Mouse (Mus musculus) limb, embryonic 15.5 days (tissue): ENCODE measurements around the gene P2rx4. TPM values are rescaled to one million over a fixed set of nuclear protein-coding genes. Genes with fewer than 3 reads are reported as not detected.
A peak's percentile ranks its signal among the peaks of the same experiment; 100 is the strongest.

ENCODE experiments used
- ATAC-seq: fragments of 200-750 bp; cut with Nextera tagmentation; 2 replicates; pipeline ENCODE4 v1.8.0; 2017; ENCODE audit warnings: low read depth, moderate TSS enrichment; ENCODE audit not compliant: insufficient number of reproducible peaks, low FRiP score, low TSS enrichment
- H3K27ac ChIP-seq: fragments of 300-500 bp; sonication (generic); 2 replicates; pipeline ENCODE4 v1.5.1; 2015; ENCODE audit warnings: moderate library complexity, mild to moderate bottlenecking, inconsistent platforms
- H3K27me3 ChIP-seq: fragments of 300-500 bp; sonication (generic); 2 replicates; pipeline ENCODE4 v1.6.1; 2015; ENCODE audit warnings: inconsistent platforms
- H3K36me3 ChIP-seq: fragments of 300-500 bp; sonication (generic); 2 replicates; pipeline ENCODE4 v1.6.1; 2015; ENCODE audit warnings: inconsistent platforms
- H3K4me1 ChIP-seq: fragments of 300-500 bp; sonication (generic); 2 replicates; pipeline ENCODE4 v1.6.1; 2015; ENCODE audit warnings: inconsistent platforms
- H3K4me2 ChIP-seq: fragments of 300-500 bp; sonication (generic); 2 replicates; pipeline ENCODE4 v1.6.1; 2015; ENCODE audit warnings: mild to moderate bottlenecking, inconsistent platforms
- H3K4me3 ChIP-seq: fragments of 300-500 bp; sonication (generic); 2 replicates; pipeline ENCODE4 v1.5.1; 2015; ENCODE audit warnings: mild to moderate bottlenecking, inconsistent platforms
- H3K9ac ChIP-seq: fragments of 300-500 bp; sonication (generic); 2 replicates; pipeline ENCODE4 v1.6.1; 2015; ENCODE audit warnings: inconsistent platforms
- H3K9me3 ChIP-seq: fragments of 300-500 bp; sonication (generic); 2 replicates; pipeline ENCODE4 v1.6.1; 2016; ENCODE audit warnings: inconsistent platforms
- WGBS: fragments of 180-500 bp; shearing (Covaris S2); methylation state at CpG from one replicate; pipeline ENCODE4 v1.1.7; 2015; 5-methylcytosine and 5-hydroxymethylcytosine counted together
- polyA plus RNA-seq: library from polyadenylated mRNA; unstranded; fragments of >200 nt; fragmentation: Nextera tagmentation; extraction: Ambion mirVana; gene quantifications from 2 replicates; pipeline ENCODE4 v1.2.1, GENCODE M21; 2015

Gene P2rx4
- polyA plus RNA-seq, 1 experiment from 2014 or later, result 27.8 TPM

DNA sequence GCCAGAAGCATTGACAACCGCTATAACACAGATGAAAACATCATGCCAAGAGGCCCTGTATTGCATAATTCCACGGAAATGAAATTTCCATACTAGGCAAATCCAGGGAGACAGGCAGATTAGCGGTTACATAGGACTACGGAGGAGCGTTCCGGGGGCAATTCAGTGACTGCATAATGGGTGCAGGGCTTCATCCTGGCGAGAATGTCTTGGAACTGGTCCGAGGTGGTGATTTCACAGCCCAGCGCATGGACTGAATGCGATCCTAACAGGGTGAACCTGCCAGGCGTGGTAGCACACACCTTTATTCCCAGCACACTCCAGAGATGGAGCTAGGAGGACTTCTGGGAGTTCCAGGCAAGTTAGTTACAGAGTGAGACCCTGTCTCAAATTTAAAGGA, 59.9 kb downstream of the P2rx4 start:
- Histone ChIP-seq H3K27ac (no peak overlapping the region), H3K9ac (no peak overlapping the region), H3K4me2 (no peak overlapping the region), H3K27me3 (no peaks in the 10 kb centered on the region), H3K4me1 (peaks cover 29% of the 10 kb centered on the region), H3K9me3 (no peaks in the 10 kb centered on the region), H3K4me3 (no peak overlapping the region), H3K36me3 (peaks cover 11% of the 10 kb centered on the region; the same call in 1 of the 2 replicates)
- WGBS, result 88% methylated on average over 11 of the region's 11 CpGs
- no peak for ATAC-seq

DNA sequence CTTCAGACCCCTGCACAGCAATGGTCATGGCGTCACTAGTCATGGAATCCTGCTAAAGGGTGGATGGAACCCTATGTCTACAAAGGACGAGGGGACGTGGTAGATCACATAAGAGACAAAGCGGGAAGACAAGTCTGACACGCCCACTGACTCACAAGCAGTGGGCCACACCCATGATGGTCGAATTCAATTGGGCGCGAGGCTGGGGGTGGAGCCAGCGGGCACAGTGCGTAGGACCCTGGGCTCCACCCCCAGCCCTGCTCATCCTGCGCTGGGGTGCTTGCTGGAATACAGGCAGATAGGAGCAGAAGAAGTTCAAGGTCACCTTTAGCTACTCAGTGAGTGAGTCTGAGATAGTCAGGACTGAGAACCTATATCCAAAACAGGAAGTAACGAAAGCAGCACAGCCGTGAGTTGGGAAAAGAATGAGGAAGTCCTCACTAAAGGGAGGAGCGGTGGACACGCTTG, 61.8 kb downstream of the P2rx4 start:
- 88% methylated on average over 15 of the region's 15 CpGs for WGBS
- Histone ChIP-seq H3K9me3 (no peaks in the 10 kb centered on the region), H3K9ac (no peak overlapping the region), H3K27me3 (no peaks in the 10 kb centered on the region), H3K36me3 (peaks cover 11% of the 10 kb centered on the region; the same call in 1 of the 2 replicates), H3K4me3 (no peak overlapping the region), H3K4me1 (peaks cover 20% of the 10 kb centered on the region), H3K27ac (no peak overlapping the region; the same call in 1 of the 2 replicates), H3K4me2 (no peak overlapping the region)
- ATAC-seq, result no peak

- no peak overlapping the region for H3K9ac ChIP-seq
- no peak overlapping the region for H3K4me2 ChIP-seq
- H3K27me3 ChIP-seq, result no peaks in the 10 kb centered on the region
- H3K9me3 ChIP-seq, result no peaks in the 10 kb centered on the region
- 55% methylated on average over 7 of the region's 7 CpGs for WGBS
- H3K36me3 ChIP-seq, result peaks cover 11% of the 10 kb centered on the region; the same call in 1 of the 2 replicates
- H3K4me3 ChIP-seq, result no peak overlapping the region
- ATAC-seq, result no peak
- peak overlapping the region; percentile 81 for H3K27ac ChIP-seq
- peaks cover 20% of the 10 kb centered on the region for H3K4me1 ChIP-seq
Observed at GRCm38 (mm10) chr5:122770304-122770703, 63.0 kb downstream of the P2rx4 start.

DNA sequence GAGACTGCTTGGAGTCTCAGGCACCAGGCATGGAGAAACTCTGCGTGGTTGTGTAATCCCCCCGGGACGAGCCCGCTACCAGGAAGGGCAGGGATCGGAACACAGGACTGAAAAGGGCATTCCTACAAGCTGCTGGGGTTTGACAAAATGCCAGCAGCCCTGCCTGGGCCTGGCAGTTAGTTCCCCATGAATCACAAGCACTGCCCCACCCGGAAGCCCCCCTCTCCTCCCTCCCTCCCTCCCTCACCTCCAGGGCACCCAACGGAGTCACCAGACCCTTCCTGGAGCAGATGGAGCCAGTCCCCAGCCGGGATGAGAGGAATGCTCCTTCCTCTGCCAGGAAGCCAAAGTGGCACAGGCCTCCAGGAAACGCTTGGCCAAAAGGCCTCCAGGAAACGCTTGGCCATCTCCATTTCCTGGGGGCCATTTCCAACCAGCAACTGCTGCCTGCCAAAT, 63.5 kb downstream of the P2rx4 start:
- Histone ChIP-seq H3K9ac (no peak overlapping the region), H3K27ac (peak overlapping the region; percentile 81), H3K4me3 (no peak overlapping the region), H3K9me3 (no peaks in the 10 kb centered on the region), H3K4me2 (no peak overlapping the region), H3K4me1 (peaks cover 20% of the 10 kb centered on the region), H3K27me3 (no peaks in the 10 kb centered on the region), H3K36me3 (peaks cover 11% of the 10 kb centered on the region; the same call in 1 of the 2 replicates)
- 28% methylated on average over 10 of the region's 10 CpGs for WGBS
- ATAC-seq, result peak; percentile 27; the same call in 1 of the 2 replicates

GRCm38 (mm10) chr5:122771428-122771827, 64.1 kb downstream of the P2rx4 start:
- H3K9me3 ChIP-seq, result no peaks in the 10 kb centered on the region
- peak overlapping the region; percentile 81; the same call in 1 of the 2 replicates for H3K27ac ChIP-seq
- H3K4me1 ChIP-seq, result peaks cover 20% of the 10 kb centered on the region
- no peak overlapping the region for H3K4me3 ChIP-seq
- no peak overlapping the region for H3K4me2 ChIP-seq
- 79% methylated on average over 9 of the region's 9 CpGs for WGBS
- H3K27me3 ChIP-seq, result no peaks in the 10 kb centered on the region
- H3K36me3 ChIP-seq, result peaks cover 11% of the 10 kb centered on the region; the same call in 1 of the 2 replicates
- no peak for ATAC-seq
- no peak overlapping the region for H3K9ac ChIP-seq

- Histone ChIP-seq H3K4me1 (peaks cover 28% of the 10 kb centered on the region), H3K9ac (no peak overlapping the region), H3K4me2 (no peak overlapping the region), H3K36me3 (no peaks in the 10 kb centered on the region), H3K27ac (no peak overlapping the region), H3K4me3 (no peak overlapping the region), H3K27me3 (no peaks in the 10 kb centered on the region), H3K9me3 (no peaks in the 10 kb centered on the region)
- WGBS, result 81% methylated on average over 11 of the region's 11 CpGs
- no peak for ATAC-seq
Observed at GRCm38 (mm10) chr5:122773756-122774155, 66.4 kb downstream of the P2rx4 start.

- no peak for ATAC-seq
- Histone ChIP-seq H3K36me3 (no peaks in the 10 kb centered on the region), H3K4me3 (no peak overlapping the region), H3K9me3 (no peaks in the 10 kb centered on the region), H3K27ac (no peak overlapping the region), H3K4me2 (no peak overlapping the region), H3K9ac (no peak overlapping the region), H3K4me1 (peaks cover 25% of the 10 kb centered on the region), H3K27me3 (no peaks in the 10 kb centered on the region)
- WGBS, result 77% methylated on average over 28 of the region's 28 CpGs
Observed at GRCm38 (mm10) chr5:122774743-122775611, 67.6 kb downstream of the P2rx4 start.

DNA sequence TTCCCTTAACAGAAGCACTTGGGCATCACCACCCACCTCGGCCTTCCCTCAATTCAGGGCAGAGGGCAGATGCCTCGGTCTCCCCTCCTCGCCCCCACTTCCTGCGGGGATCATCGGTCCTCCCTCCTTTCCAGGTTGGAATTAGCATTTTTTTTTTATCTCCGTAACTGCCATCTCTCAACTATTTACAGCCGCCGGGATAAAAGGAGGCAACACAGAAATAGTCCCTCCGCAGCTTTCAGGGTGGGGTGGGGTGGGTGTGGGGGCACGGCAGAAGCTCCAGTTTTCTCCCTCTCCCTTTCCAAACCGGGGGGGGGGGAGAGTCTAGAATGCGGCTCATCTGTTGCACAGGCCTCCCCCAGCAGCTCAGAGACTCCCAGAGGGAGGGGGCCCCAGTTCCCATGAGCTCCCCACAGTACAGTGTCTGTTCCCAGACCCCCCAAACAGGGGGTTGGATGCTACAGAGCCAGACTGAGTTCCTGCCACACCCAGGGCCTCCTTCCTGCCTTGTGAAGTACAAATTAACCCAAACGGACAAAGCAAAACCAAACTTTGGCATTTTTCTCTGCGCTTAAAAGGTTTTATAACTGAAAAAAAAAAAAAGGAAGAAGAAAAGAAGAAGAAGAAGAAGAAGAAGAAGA, 68.4 kb downstream of the P2rx4 start:
- no peaks in the 10 kb centered on the region for H3K36me3 ChIP-seq
- no peak overlapping the region for H3K9ac ChIP-seq
- no peak for ATAC-seq
- no peaks in the 10 kb centered on the region for H3K27me3 ChIP-seq
- no peak overlapping the region for H3K4me2 ChIP-seq
- no peak overlapping the region for H3K27ac ChIP-seq
- H3K4me1 ChIP-seq, result peaks cover 17% of the 10 kb centered on the region
- WGBS, result 75% methylated on average over 14 of the region's 14 CpGs
- H3K4me3 ChIP-seq, result no peak overlapping the region
- no peaks in the 10 kb centered on the region for H3K9me3 ChIP-seq

- 51% methylated on average over 2 of the region's 2 CpGs for WGBS
- Histone ChIP-seq H3K9me3 (no peaks in the 10 kb centered on the region), H3K27me3 (no peaks in the 10 kb centered on the region), H3K36me3 (no peaks in the 10 kb centered on the region), H3K4me2 (no peak overlapping the region), H3K4me1 (peaks cover 8% of the 10 kb centered on the region), H3K9ac (no peak overlapping the region), H3K27ac (no peak overlapping the region), H3K4me3 (no peak overlapping the region)
- ATAC-seq, result no peak
Observed at GRCm38 (mm10) chr5:122777322-122777721, 70.0 kb downstream of the P2rx4 start.

- no peaks in the 10 kb centered on the region for H3K9me3 ChIP-seq
- peak; percentile 25; the same call in 1 of the 2 replicates for ATAC-seq
- peak overlapping the region; percentile 80 for H3K4me3 ChIP-seq
- peak overlapping the region; percentile 83 for H3K4me2 ChIP-seq
- peak overlapping the region; percentile 56 for H3K9ac ChIP-seq
- 2% methylated on average over 45 of the region's 55 CpGs for WGBS
- H3K27ac ChIP-seq, result peak overlapping the region; percentile 89
- no peaks in the 10 kb centered on the region for H3K36me3 ChIP-seq
- peaks cover 8% of the 10 kb centered on the region for H3K4me1 ChIP-seq
- no peaks in the 10 kb centered on the region for H3K27me3 ChIP-seq
Observed at GRCm38 (mm10) chr5:122778231-122779226, 71.2 kb downstream of the P2rx4 start.
